Mouse (Mus musculus) C2C12 (cell line): ENCODE results near the gene Pisd. TPM values are rescaled to one million over a fixed set of nuclear protein-coding genes. Genes with fewer than 3 reads are reported as not detected.

Experiments
- H3K27me3 ChIP-seq: one replicate; pipeline ENCODE4 v1.6.1; 2011; ENCODE audit not compliant: control insufficient read depth, insufficient read depth, insufficient read length
- H3K36me3 ChIP-seq: one replicate; pipeline ENCODE4 v1.6.1; 2011; ENCODE audit not compliant: control insufficient read depth, insufficient read depth
- H3K4me3 ChIP-seq: one replicate; pipeline ENCODE4 v1.5.1; 2011; ENCODE audit warnings: mild to moderate bottlenecking, control low read depth; ENCODE audit not compliant: poor library complexity, insufficient read depth, severe bottlenecking
- H3K79me2 ChIP-seq: one replicate; pipeline ENCODE4 v1.6.1; 2011; ENCODE audit not compliant: control insufficient read depth, insufficient read depth
- H3K79me3 ChIP-seq: one replicate; pipeline ENCODE4 v1.6.1; 2011; ENCODE audit warnings: low read depth, control low read depth
- H3ac ChIP-seq: one replicate; pipeline ENCODE3; 2011; ENCODE audit warnings: low read depth; ENCODE audit not compliant: control insufficient read depth, insufficient read length
- CEBPB ChIP-seq: IDR thresholded peaks from one replicate; pipeline ENCODE4 v1.6.1; 2011; ENCODE audit warnings: low read depth, mild to moderate bottlenecking, control low read depth, moderate library complexity
- CTCF ChIP-seq: IDR thresholded peaks from one replicate; pipeline ENCODE4 v1.5.1; 2011; ENCODE audit not compliant: control insufficient read depth, insufficient read depth, insufficient read length
- FOSL1 ChIP-seq: IDR thresholded peaks from one replicate; pipeline ENCODE4 v1.8.0; 2011; ENCODE audit warnings: mild to moderate bottlenecking, low read length; ENCODE audit not compliant: poor library complexity, insufficient read depth, severe bottlenecking
- MAX ChIP-seq: IDR thresholded peaks from one replicate; pipeline ENCODE4 v1.6.1; 2011; ENCODE audit warnings: mild to moderate bottlenecking, control low read depth
- MYOD1 ChIP-seq: IDR thresholded peaks from one replicate; pipeline ENCODE4 v1.6.1; 2011; ENCODE audit warnings: low read depth; ENCODE audit not compliant: control insufficient read depth, insufficient read length
- MYOG ChIP-seq: IDR thresholded peaks from one replicate; pipeline ENCODE4 v1.6.1; 2011; ENCODE audit not compliant: control insufficient read depth, insufficient read length; ENCODE audit errors: extremely low read depth
- USF1 ChIP-seq: IDR thresholded peaks from one replicate; pipeline ENCODE4 v1.6.1; 2011; ENCODE audit warnings: low read depth, mild to moderate bottlenecking, control low read depth, moderate library complexity
- polyA plus RNA-seq: library from polyadenylated mRNA; unstranded; fragments of >200 nt; fragmentation: generic; extraction: Trizol; gene quantifications from one replicate; pipeline ENCODE4 v1.2.1, GENCODE M21; 2012; ENCODE audit warnings: missing spikeins

The Pisd gene
- polyA plus RNA-seq, 1 experiment = 39.9 TPM

DNA sequence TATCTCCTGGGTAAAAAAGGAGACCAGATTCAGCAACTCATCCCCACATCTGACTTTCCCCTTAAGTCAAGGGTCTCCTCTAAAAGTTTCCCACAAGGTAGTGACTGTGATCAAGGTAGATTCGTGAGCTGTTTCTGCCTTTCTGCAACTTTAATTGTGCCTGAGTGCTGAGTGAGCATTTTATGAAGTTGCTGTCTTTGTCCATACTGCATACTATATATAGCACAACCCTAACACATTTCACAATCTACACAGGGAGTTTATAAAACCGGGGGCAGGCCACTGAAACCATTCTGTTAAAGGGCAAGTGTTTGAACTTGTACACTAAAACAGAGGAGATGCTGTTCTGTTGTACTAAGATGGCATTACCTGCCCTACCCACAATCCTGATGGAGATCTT, 92.0 kb downstream of the Pisd start:
- Histone ChIP-seq H3K27me3 (no peaks in the 10 kb centered on the region), H3K79me3 (no peaks in the 10 kb centered on the region), H3K79me2 (no peaks in the 10 kb centered on the region), H3K36me3 (no peaks in the 10 kb centered on the region), H3K4me3 (no peak overlapping the region), H3ac (no peak overlapping the region)
- no peak for TF ChIP-seq MYOG
- no peak for TF ChIP-seq USF1
- TF ChIP-seq MYOD1 = no peak
- no peak for TF ChIP-seq MAX
- no peak for TF ChIP-seq CTCF
- TF ChIP-seq CEBPB = no peak
- no peak for TF ChIP-seq FOSL1

Other genes starting within 250 kb of the Pisd start
- 2.5 TPM for gene Yes1, start 174.5 kb downstream of the Pisd start, polyA plus RNA-seq
- gene Gm20671, start 41.5 kb upstream of the Pisd start, polyA plus RNA-seq = 0.06 TPM
- gene Prr14l, start 68.6 kb upstream of the Pisd start, polyA plus RNA-seq = 3.9 TPM
- gene Depdc5, start 78.1 kb upstream of the Pisd start, polyA plus RNA-seq = 11.6 TPM
- gene Ywhah, start 233.2 kb upstream of the Pisd start, polyA plus RNA-seq = 213 TPM